Mouse (Mus musculus) forebrain, embryonic 14.5 days (tissue): ENCODE measurements around the gene Ntn1. TPM values are rescaled to one million over a fixed set of nuclear protein-coding genes. Genes with fewer than 3 reads are reported as not detected.

Experiments used
- ATAC-seq: fragments of 200-750 bp; cut with Nextera tagmentation; 2 replicates; pipeline ENCODE4 v1.8.0; 2017; ENCODE audit warnings: mild to moderate bottlenecking, moderate library complexity
- DNase-seq: peaks from one replicate; pipeline ENCODE4 v3.0.0-alpha.2; 2015; ENCODE audit warnings: low spot score
- H3K27ac ChIP-seq: fragments of 300-500 bp; sonication (generic); 2 replicates; pipeline ENCODE4 v1.5.1; 2014; ENCODE audit warnings: low read depth, mild to moderate bottlenecking, control low read depth, low read length, moderate library complexity
- H3K27me3 ChIP-seq: fragments of 300-500 bp; sonication (generic); replicated peaks from 2 replicates; pipeline ENCODE4 v1.6.1; 2014; ENCODE audit warnings: low read length, control low read depth, mixed read lengths; ENCODE audit not compliant: control insufficient read depth, insufficient read depth
- H3K36me3 ChIP-seq: fragments of 300-500 bp; sonication (generic); 2 replicates; pipeline ENCODE4 v1.6.1; 2014; ENCODE audit warnings: low read length, control low read depth; ENCODE audit not compliant: control insufficient read depth, insufficient read depth
- H3K4me1 ChIP-seq: fragments of 300-500 bp; sonication (generic); 2 replicates; pipeline ENCODE4 v1.6.1; 2014; ENCODE audit warnings: antibody characterized with exemption, low read length, control low read depth; ENCODE audit not compliant: control insufficient read depth, insufficient read depth
- H3K4me2 ChIP-seq: fragments of 300-500 bp; sonication (generic); 2 replicates; pipeline ENCODE4 v1.6.1; 2014; ENCODE audit warnings: mild to moderate bottlenecking, control low read depth, low read length
- H3K4me3 ChIP-seq: fragments of 300-500 bp; sonication (generic); 2 replicates; pipeline ENCODE4 v1.5.1; 2014; ENCODE audit warnings: low read depth, low read length, control low read depth
- H3K9ac ChIP-seq: fragments of 300-500 bp; sonication (generic); 2 replicates; pipeline ENCODE4 v1.6.1; 2014; ENCODE audit warnings: mild to moderate bottlenecking, low read length, control low read depth, moderate library complexity
- H3K9me3 ChIP-seq: fragments of 300-500 bp; sonication (generic); replicated peaks from 2 replicates; pipeline ENCODE4 v1.6.1; 2016; ENCODE audit warnings: low read length, control low read depth, mixed read lengths; ENCODE audit not compliant: control insufficient read depth
- WGBS: fragments of 180-500 bp; shearing (Covaris S2); extraction: QIAGEN DNeasy Blood & Tissue Kit; methylation state at CpG from one replicate; pipeline ENCODE4 v1.1.7; 2014; 5-methylcytosine and 5-hydroxymethylcytosine counted together
- polyA plus RNA-seq: library from polyadenylated mRNA; unstranded; fragments of >200 nt; fragmentation: Nextera tagmentation; extraction: Ambion mirVana; gene quantifications from 2 replicates; pipeline ENCODE4 v1.2.1, GENCODE M21; 2014

Gene Ntn1
- polyA plus RNA-seq, 1 experiment from 2014 or later: 3.5 TPM

DNA sequence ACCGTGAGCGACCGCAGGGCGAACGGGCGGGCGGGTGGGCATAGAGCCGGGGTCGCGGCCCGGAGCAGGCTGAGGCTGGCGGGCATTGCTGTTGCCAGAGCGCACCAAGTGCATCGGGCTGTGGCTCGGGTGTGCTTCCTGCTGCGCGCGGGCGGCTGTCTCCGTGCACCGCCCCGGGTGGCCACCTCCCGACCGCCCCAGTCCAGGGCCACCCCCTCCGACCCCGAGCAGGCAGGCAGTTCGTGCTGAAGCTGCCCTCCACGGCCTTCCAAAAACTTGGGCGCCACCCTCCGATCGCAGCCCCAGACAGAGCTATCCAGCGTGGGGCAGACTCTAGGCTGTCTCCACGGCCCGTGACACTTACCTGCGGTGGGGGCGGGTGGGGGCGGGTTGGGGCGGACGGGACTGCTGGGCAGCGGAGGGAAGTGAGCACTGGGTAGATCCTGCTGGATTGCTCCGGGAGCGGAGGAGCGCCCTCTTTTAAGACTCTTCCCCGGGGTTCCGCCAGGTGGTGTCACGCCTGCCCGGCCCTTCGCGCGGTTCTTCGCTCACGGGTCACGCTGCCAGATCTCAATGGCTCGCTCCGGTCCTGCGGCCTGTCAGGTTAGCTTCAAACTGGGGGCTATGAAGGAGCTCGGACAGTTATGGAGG lies 477 bp downstream of the Ntn1 start:
- no peak overlapping the region for H3K27ac ChIP-seq
- H3K4me1 ChIP-seq: peaks cover 12% of the 10 kb centered on the region
- no peaks in the 10 kb centered on the region for H3K9me3 ChIP-seq
- H3K27me3 ChIP-seq: peaks cover 21% of the 10 kb centered on the region
- DNase-seq (no peak), ATAC-seq (peak; percentile 71)
- H3K36me3 ChIP-seq: no peaks in the 10 kb centered on the region
- WGBS: under 1% methylated on average over 56 of the region's 57 CpGs
- H3K4me2 ChIP-seq: peak overlapping the region; percentile 94
- peak overlapping the region; percentile 44 for H3K4me3 ChIP-seq
- peak overlapping the region; percentile 65 for H3K9ac ChIP-seq

DNA sequence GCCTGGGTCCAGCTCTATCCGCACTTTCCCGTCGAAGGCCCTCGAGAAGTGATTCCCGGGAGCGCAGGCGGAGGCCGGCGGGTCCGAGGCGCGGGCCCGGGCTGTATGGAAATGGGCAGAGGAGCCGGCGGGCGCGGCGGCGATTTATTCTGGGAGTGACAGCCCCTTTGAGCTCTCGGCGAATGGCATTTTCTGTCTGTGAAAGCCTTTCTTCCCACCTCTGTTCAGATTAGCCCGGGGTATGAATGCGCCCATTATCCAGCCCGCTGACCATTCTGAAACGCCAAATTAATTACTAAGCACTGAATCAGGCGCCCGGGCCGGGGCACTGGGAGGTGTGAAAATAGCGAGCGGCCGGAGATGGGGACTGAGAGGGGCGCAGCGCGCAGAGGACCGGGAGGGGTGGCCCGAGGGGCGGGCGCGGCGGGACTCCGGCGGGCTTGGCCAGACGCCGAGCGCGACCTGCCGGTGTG lies 1.0 kb downstream of the Ntn1 start:
- Histone ChIP-seq H3K27me3 (peaks cover 21% of the 10 kb centered on the region), H3K9ac (peak overlapping the region; percentile 65), H3K36me3 (no peaks in the 10 kb centered on the region), H3K9me3 (no peaks in the 10 kb centered on the region), H3K4me1 (peaks cover 12% of the 10 kb centered on the region), H3K27ac (no peak overlapping the region), H3K4me3 (peak overlapping the region; percentile 44), H3K4me2 (peak overlapping the region; percentile 94)
- under 1% methylated on average over 47 of the region's 47 CpGs for WGBS
- DNase-seq: peak; percentile 91
- ATAC-seq: peak; percentile 93

DNA sequence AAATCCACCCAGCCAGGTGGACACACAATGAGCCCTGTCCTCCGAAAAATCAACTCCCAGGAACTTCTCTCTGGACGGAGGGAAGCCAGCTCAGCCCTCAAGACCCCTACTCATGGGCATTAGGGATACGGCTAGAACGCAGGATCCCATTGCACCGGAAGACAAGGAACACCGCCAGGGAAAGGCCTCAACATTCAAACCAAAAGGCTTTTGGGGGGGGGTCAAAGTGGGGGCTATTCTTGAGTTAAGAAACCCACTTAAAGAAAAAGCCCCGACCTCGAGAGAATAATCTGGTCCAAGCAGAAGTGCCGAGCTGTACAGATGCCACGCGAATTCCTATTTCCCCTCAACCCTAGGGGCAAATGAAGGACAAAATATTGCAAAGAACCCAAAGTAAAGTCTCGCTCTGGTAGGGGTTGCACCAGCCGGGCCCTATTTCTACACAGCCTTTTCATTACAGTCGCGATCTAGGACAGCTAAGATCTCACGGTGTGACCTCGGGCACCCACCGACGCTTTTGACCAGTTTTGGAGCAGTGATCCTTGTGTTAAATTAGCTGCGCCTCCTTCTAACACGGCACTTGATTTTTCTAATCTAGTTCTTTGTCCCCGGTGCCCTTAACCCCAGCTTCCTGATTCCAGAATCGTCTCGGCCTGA lies 1.6 kb downstream of the Ntn1 start:
- H3K27ac ChIP-seq: no peak overlapping the region
- DNase-seq (no peak), ATAC-seq (0 out of 2 replicates have a peak, but pooled peaks have one; percentile 6)

DNA sequence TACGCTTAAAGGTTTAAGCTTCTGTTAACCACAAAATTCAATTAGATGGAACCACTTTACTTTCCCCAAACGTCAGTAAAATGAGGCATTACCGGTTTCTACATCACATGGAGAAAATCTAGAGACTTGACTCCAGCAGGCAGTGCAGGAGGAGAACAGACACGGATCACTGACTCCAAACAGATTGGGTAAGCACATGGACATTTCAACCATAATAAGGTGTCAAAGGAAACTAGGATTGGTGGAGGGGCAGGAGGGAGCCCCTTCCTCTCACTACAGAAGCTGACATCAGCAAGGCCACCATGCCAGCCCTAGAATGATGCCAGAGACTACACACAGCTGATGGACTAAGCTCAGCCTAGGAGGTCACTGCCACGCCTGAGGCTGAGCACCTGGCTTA lies 5.1 kb downstream of the Ntn1 start:
- Histone ChIP-seq H3K9me3 (no peaks in the 10 kb centered on the region), H3K36me3 (no peaks in the 10 kb centered on the region), H3K9ac (no peak overlapping the region), H3K27ac (no peak overlapping the region), H3K4me2 (no peak overlapping the region), H3K27me3 (peaks cover 36% of the 10 kb centered on the region), H3K4me1 (peaks cover 10% of the 10 kb centered on the region), H3K4me3 (no peak overlapping the region)
- ATAC-seq (no peak), DNase-seq (no peak)
- 70% methylated on average over 5 of the region's 5 CpGs for WGBS

More for the DNA sequence above, 1.6 kb downstream of the Ntn1 start:
- peaks cover 12% of the 10 kb centered on the region for H3K4me1 ChIP-seq
- H3K9ac ChIP-seq: peak overlapping the region; percentile 65
- peaks cover 21% of the 10 kb centered on the region for H3K27me3 ChIP-seq
- H3K36me3 ChIP-seq: no peaks in the 10 kb centered on the region
- H3K4me2 ChIP-seq: peak overlapping the region; percentile 94
- H3K4me3 ChIP-seq: peak overlapping the region; percentile 44
- H3K9me3 ChIP-seq: no peaks in the 10 kb centered on the region
- 6% methylated on average over 24 of the region's 24 CpGs for whole genome bisulfite sequencing

DNA sequence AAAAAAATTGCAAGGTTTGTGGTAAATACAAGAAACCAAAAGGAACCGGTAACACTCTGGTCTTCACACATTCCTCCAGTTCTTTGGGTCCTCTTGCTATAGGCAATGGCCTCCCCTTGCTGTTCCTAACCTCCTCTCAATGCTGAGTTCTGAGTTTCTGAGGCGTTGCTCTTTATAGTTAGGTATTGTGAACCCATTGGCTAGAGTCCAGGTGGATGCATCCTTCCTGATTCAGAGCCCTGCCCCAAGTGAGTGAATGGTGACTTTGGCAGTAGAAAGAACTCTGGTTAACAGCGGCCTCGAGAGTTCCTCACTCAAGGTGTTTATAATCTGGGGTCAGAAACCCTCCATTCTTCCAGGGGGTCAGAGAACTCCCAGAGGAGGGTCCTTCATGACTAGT lies 5.9 kb downstream of the Ntn1 start:
- no peaks in the 10 kb centered on the region for H3K9me3 ChIP-seq
- DNase-seq (no peak), ATAC-seq (no peak)
- peaks cover 39% of the 10 kb centered on the region for H3K27me3 ChIP-seq
- no peak overlapping the region for H3K9ac ChIP-seq
- no peak overlapping the region for H3K27ac ChIP-seq
- H3K4me1 ChIP-seq: peaks cover 10% of the 10 kb centered on the region
- H3K4me3 ChIP-seq: no peak overlapping the region
- H3K36me3 ChIP-seq: no peaks in the 10 kb centered on the region
- no peak overlapping the region for H3K4me2 ChIP-seq
- 44% methylated on average over 4 of the region's 4 CpGs for WGBS

DNA sequence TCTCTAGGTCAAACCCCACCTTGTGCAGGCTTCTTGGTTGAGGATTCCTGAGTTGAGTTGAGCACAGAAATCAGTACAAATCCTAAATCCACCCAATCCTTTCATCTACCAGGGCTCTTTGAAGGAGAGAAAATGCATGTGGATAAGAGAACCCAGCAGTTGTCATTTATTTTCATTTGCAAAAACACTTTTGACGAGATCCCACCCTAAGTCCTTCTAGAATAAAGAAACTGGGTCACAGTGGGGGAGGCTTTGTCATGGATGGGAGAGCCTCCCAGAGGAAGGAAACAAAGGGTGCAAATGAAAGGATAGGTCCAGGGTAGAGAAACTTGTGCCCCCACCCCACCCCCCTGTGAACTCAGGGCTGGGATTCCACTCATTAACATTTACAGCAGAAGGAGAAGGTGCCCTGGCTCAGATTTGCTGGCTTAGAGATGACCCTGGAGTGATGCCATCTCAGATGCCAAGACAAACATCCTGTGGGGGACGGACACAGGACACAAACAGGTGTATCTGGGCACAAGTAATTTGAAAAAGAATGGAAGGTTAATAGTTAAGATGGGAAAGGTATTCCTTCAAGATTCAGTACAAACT lies 6.6 kb downstream of the Ntn1 start:
- peaks cover 42% of the 10 kb centered on the region for H3K27me3 ChIP-seq
- no peak overlapping the region for H3K27ac ChIP-seq
- H3K4me1 ChIP-seq: peaks cover 7% of the 10 kb centered on the region
- no peak overlapping the region for H3K4me2 ChIP-seq
- DNase-seq (no peak), ATAC-seq (no peak)
- no peak overlapping the region for H3K9ac ChIP-seq
- WGBS: 54% methylated on average over 2 of the region's 2 CpGs
- no peak overlapping the region for H3K4me3 ChIP-seq
- H3K36me3 ChIP-seq: no peaks in the 10 kb centered on the region
- H3K9me3 ChIP-seq: no peaks in the 10 kb centered on the region

DNA sequence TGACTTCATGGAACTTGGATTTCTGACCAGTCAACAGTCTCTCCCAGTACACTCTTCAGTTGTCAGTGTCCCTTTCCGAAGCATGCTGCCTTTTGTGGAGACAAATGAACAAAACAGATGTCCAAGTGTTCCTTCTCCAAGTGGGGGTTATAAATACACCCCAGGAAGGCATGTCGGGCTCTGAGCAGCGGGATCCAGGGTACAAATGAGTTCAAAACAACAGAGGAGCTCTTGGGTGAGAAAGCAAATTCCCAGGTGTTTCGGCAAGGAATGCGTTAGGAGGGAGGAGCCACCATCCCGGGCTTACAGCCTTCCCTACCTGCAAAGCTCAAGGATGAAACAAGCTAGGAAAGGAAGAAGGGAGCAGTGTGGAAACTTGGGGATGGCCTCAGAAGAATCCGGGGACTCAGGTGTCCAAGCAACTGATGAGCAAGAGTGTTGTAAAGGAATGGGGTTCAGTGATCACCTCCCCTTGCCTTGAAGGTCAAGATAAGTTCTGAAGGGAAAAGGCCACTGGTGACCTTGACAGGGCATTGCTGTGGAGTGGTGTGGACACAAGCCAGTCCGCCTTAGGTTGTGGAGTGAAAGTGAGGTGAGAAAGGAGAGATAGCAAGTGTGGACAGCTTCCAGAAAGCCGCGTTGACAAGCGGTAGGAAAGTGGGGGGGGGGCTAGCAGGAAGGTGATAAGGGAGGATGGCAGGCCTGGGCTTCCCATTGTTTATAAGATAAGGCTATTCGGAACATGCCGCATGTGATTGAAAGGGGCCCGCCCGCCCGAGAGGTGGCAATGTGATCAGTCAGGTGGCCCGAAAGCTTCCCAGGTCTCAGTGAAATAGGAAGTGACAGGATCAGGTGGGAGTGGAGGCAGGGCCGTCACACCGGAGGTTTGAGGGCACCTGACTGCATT lies 10.0 kb downstream of the Ntn1 start:
- Histone ChIP-seq H3K9me3 (no peaks in the 10 kb centered on the region), H3K4me2 (no peak overlapping the region), H3K36me3 (no peaks in the 10 kb centered on the region), H3K4me1 (peaks cover 4% of the 10 kb centered on the region; the same call in 1 of the 2 replicates), H3K9ac (no peak overlapping the region), H3K4me3 (no peak overlapping the region), H3K27ac (no peak overlapping the region), H3K27me3 (peaks cover 52% of the 10 kb centered on the region)
- DNase-seq (no peak), ATAC-seq (no peak)
- WGBS: 13% methylated on average over 19 of the region's 19 CpGs

DNA sequence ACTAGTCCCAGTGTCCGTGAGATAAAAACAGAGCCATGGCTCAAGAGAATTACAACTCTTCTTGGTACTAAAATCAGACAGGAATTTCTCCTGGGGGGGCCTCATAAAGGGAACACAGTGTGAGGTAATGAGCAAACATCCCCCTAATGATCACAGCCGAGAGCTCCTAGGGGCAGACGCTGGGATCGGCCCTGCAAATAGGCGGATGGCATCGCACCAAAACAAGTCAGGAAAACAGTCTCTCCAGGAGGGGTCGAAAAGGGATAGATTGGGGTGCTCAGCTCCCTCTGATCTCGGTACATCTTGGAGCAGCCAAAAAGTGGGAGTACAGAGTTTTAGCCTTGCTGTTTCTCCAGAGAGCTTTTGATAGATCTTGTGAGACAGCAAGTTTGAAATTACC lies 11.0 kb downstream of the Ntn1 start:
- H3K4me3 ChIP-seq: no peak overlapping the region
- peaks cover 60% of the 10 kb centered on the region for H3K27me3 ChIP-seq
- peaks cover 15% of the 10 kb centered on the region for H3K4me1 ChIP-seq
- WGBS: under 1% methylated on average over 8 of the region's 8 CpGs
- no peak overlapping the region for H3K27ac ChIP-seq
- H3K9me3 ChIP-seq: no peaks in the 10 kb centered on the region
- H3K4me2 ChIP-seq: no peak overlapping the region
- DNase-seq (no peak), ATAC-seq (no peak)
- no peaks in the 10 kb centered on the region for H3K36me3 ChIP-seq
- H3K9ac ChIP-seq: no peak overlapping the region
